In genomic region chr1:133911456-133911855, GRCm38 (mm10) we compare ENCODE assay signal across 8 mouse cellular contexts. TPM values are rescaled to one million over a fixed set of nuclear protein-coding genes. Genes with fewer than 3 reads are reported as not detected.
DNase-seq lines count a peak whose midpoint lies in the region; TF ChIP-seq lines count a peak whose summit lies in the region.

No protein-coding gene starts in this region.

- TF ChIP-seq CTCF in lung, adult 2 months (IDR thresholded peaks at IDR 0.05; ENCODE audit: insufficient read depth, low read length), result peak; percentile 97

- intact Hi-C loops in heart, postnatal 10 days (cut with DNase I), result loop anchor here (1.0 to 2.0 kb wide), 3 partner anchors 49 to 195 kb away; no protein-coding TSS in a partner anchor

- 0 out of 2 replicates have a peak, but pooled peaks have one; percentile 12 for TF ChIP-seq POLR2A in lung, adult 2 months (IDR thresholded peaks at IDR 0.05; ENCODE audit: borderline replicate concordance, extremely low read depth, low read depth, low read length)

- no peak overlapping the region for H3K4me3 ChIP-seq in lung, adult 2 months (replicated peaks; ENCODE audit: extremely low read depth, low read depth, low read length)

- peak; percentile 58 for DNase-seq in cerebellum, adult 11 months
- no peak for DNase-seq in cerebellum, adult 11-12 months
- peak; percentile 52 for DNase-seq in ovary, postnatal 10 days (ENCODE audit: low spot score)
- no peak for DNase-seq in ovary, adult 18-20 months (ENCODE audit: low spot score)
- DNase-seq in cerebellum, postnatal 14 days, result peak; percentile 78 to 85
- peak; percentile 68 to 88 for DNase-seq in heart, postnatal 10 days
- peak; percentile 75 for DNase-seq in lung, adult 2 months
- peak; percentile 68 for DNase-seq in skeletal muscle tissue, adult 2 months (ENCODE audit: low read depth, low spot score)

- peaks cover 21% of the 10 kb centered on the region for H3K4me1 ChIP-seq in lung, adult 2 months (ENCODE audit: control insufficient read depth, insufficient read depth, low read length)

- 17% methylated on average over 4 of the region's 4 CpGs for WGBS in lung, adult 2 months

RNA-seq across cellular contexts. Expression of gene Optc, which starts 3.7 kb away (rescaled TPM):
- total RNA-seq in heart, postnatal 10 days (2021), result under 1 TPM; 0.35 to 0.67 TPM
- polyA plus RNA-seq in lung, adult 2 months (2012; rRNA removed), result 1.6 and 3.1 TPM in 2 replicates

RNA-seq across cellular contexts. Expression of gene Prelp, which starts 9.8 kb away (rescaled TPM):
- total RNA-seq in heart, postnatal 10 days (2021), result 10 to 100 TPM; 27.2 TPM
- 179 and 202 TPM in 2 replicates for polyA plus RNA-seq in lung, adult 2 months (2012; rRNA removed)

Comparison
In these comparisons a context has a peak if more than half of its experiments do, and no peak if none do; other contexts are left out.
1. DNase-seq: peak in cerebellum, adult 11 months (single experiment), ovary, postnatal 10 days (single experiment), cerebellum, postnatal 14 days (2 of 2), heart, postnatal 10 days (2 of 2), lung, adult 2 months (single experiment) and skeletal muscle tissue, adult 2 months (single experiment); none in cerebellum, adult 11-12 months (single experiment) and ovary, adult 18-20 months (single experiment).